Mouse (Mus musculus) frontal cortex, postnatal 36 days (tissue): ENCODE measurements around the gene Zfp628.

ENCODE experiments used
- DNase-seq, 2 experiments: peaks; one replicate each; pipeline ENCODE4 v3.0.0; 2022; ENCODE audit warnings: low spot score in 2 of 2

Gene Zfp628

DNA sequence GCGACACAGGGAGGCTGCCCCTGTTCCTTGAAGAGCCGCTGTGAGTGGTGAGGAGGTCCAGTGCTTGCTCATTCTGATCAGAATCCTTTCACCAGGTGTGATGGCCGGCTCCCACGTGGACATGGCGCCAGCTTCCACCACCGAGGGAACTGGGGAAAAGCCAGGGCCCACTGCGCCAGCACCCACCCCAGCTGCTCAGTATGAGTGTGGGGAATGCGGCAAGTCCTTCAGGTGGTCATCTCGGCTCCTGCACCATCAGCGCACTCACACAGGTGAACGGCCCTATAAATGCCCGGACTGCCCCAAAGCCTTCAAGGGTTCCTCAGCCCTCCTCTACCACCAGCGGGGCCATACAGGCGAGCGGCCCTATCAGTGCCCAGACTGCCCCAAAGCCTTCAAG is 3.7 kb downstream of the Zfp628 start:
- DNase-seq: no peak

DNA sequence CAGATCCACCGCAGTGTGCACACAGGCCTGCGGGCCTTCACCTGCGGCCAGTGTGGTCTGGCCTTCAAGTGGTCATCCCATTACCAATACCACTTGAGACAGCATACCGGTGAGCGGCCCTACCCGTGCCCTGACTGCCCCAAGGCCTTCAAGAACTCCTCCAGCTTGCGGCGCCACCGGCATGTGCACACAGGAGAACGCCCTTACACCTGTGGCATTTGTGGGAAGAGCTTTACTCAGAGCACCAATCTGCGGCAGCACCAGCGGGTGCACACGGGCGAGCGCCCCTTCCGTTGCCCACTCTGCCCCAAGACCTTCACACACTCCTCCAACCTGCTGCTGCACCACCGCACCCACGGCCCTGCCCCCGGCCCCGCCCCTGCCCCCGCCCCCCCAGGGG is 4.1 kb downstream of the Zfp628 start:
- no peak for DNase-seq

DNA sequence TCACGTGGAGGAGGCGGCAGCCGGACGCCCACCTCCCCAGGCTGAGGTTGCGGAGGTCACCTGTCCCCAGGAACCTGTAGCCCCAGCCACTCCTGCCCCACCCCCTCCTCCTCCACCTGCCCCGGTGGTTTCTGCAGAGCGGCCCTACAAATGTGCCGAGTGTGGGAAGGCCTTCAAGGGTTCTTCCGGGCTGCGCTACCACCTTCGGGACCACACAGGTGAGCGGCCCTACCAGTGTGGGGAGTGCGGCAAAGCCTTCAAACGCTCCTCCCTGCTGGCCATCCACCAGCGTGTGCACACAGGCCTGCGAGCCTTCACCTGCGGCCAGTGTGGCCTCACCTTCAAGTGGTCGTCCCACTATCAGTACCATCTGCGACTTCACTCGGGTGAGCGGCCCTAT is 5.0 kb downstream of the Zfp628 start:
- no peak for DNase-seq

GRCm38 (mm10) chr7:4920496-4920895 is 5.5 kb downstream of the Zfp628 start:
- DNase-seq: no peak

DNA sequence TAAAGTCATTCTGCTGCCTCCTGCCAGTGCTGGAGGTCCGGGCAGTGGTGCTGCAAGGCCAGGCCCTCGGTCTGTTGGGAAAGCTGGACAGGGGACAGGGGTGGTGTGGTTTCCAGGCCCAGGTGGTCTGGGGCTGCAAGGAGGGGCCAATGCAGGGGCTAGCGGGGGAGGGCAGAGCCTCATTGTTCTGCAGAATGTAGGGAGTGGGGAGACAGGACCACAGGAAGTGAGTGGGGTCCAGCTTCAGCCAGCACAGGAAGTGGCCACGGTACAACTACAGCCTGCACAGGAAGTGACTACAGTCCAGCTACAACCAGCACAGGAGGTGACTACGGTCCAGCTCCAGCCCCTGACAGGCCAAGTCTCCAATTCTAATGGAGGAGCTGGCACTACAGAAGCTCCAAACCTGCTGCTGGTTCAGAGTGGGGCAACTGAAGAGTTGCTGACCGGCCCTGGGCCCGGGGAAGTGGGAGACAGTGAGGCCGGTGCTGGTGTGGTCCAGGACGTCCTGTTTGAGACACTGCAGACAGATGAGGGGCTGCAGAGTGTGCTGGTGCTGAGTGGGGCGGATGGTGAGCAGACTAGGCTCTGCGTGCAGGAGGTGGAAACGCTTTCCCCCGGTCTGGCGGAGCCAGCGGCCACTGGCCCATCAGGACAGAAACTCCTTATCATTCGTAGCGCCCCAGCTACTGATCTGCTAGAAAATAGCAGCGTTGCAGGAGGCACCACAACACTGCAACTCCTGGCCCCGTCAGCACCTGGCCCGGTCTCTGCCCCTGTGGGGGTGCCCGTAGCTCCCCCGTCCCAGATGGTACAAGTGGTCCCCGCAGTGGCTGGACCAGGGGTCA is 6.2 kb downstream of the Zfp628 start:
- no peak for DNase-seq

DNA sequence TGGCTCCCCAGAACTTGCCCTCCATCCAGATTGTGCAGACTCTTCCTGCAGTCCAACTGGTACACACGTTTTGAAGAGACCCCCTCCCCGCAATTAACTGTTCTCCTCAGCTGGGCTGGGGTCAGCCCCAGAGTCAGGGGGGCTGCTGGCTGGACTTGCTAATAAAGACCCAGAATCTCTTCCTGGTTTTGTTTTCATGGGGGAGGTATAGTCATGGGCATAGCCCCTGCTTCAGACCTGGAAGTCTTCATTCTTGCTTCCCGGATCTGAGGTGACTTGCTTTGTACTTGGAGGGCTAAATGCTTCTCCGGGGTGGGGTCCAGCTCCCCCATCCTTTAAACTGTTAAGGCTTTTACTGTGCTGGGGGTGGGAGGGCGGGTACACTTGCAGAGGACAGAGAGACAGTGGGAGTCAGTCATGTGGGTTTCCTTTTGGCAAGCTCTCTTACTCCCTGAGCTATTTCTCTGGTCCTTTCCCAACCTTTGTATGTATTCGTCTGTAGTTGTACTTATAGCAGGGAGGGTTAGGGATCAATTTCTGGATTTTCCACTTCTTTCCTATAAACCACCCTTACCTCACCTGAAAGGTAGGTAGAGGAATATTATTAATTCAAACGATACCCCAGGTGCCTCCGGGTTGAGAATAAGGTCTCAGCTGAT is 6.9 kb downstream of the Zfp628 start, which contains the start of gene Nat14:
Nat14 (plus strand) TSS at position 205 of the 659 bp plus-strand sequence.
- no peak for DNase-seq

GRCm38 (mm10) chr7:4922508-4922907 is 7.5 kb downstream of the Zfp628 start:
- peak; percentile 91 to 92 for DNase-seq

DNA sequence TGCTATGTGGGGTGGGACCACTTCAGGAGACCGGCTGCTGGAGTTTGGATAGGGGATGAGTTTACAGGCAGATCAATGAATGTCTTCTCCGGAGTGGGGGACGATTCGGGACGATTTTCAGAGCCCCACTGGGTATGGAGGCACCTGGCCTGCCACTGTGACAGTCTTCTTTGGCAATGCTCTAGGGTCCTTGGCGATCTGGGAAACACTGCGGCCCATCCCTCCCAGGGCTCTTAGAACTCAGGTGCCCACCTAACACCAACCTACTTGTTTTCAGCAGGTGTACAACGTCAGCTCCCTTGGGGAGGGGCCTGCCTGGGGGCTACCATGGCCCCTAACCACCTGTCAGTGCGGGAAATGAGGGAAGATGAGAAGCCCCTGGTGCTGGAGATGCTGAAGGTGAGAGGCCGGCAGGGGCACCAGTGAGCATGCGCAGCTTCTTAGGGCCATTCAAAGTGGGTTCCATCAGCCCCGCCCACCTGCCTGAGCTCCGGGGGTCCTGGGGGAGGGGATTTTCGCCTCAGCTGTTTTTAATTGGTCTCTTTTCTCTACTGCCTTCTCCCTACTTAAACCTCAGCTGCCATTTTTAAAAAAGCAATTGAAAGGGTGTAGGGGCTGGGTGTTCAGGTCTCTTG is 8.0 kb downstream of the Zfp628 start:
- peak; percentile 70 to 72 for DNase-seq

DNA sequence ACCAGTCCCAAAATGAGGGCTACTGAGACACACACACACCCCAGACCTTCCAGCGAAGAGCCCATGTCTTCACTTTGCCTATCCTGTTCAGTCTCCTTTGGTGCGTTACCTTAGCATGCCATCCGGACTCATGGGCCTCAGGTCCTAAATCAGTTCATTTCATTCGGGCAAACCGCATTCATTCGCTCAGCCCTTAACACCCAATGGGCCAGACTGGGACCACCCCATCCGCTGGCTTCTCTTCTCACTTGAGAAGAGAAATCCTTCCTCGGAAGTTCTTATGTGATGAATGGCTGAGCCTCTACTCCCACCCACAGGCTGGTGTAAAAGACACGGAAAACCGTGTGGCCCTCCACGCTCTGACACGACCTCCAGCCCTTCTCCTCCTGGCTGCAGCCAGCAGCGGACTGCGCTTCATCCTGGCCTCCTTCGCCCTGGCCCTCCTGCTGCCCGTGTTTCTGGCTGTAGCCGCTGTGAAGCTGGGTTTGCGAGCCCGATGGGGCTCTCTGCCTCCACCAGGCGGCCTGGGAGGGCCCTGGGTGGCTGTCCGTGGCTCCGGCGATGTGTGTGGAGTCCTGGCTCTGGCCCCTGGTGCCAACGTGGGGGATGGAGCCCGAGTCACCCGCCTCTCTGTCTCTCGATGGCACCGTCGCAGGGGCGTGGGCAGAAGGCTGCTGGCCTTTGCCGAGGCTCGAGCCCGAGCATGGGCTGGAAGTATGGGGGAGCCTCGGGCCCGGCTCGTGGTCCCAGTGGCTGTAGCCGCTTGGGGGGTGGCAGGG is 8.8 kb downstream of the Zfp628 start:
- DNase-seq: peak; percentile 64 to 68

DNA sequence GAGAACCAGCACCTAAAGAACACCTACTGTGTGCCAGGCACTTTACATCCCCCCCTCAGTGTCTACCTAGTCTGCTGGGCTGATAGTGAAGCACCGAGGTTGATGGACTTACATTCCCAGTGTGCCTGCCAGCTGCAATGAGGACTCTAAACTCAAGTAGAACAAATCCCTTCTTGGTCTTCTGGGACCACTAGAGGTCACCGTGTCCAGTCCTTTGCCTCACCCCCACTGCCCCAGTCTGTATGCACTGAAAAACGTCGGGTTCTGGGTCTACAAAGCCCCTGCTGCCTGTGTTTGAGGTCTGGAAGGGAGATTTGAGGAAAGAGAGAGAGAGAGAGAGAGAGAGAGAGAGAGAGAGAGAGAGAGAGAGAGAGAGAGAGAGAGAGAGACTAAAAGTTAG is 9.5 kb downstream of the Zfp628 start:
- no peak for DNase-seq

- no peak for DNase-seq
Observed at GRCm38 (mm10) chr7:4924891-4925301, 9.9 kb downstream of the Zfp628 start.

GRCm38 (mm10) chr7:4925441-4926381 is 10.7 kb downstream of the Zfp628 start, which contains the start of gene Ssc5d:
Ssc5d (plus strand) TSS chr7:4925785.
- peak in 1 of 2 experiments; percentile 18 for DNase-seq

- no peak for DNase-seq
Observed at GRCm38 (mm10) chr7:4926849-4927248, 11.8 kb downstream of the Zfp628 start.

GRCm38 (mm10) chr7:4927711-4928110 is 12.7 kb downstream of the Zfp628 start:
- DNase-seq: no peak

GRCm38 (mm10) chr7:4928323-4928722 is 13.3 kb downstream of the Zfp628 start:
- DNase-seq: no peak

- no peak for DNase-seq
Observed at GRCm38 (mm10) chr7:4933103-4933502, 18.1 kb downstream of the Zfp628 start.

GRCm38 (mm10) chr7:4934160-4934914 is 19.3 kb downstream of the Zfp628 start:
- DNase-seq: no peak

DNA sequence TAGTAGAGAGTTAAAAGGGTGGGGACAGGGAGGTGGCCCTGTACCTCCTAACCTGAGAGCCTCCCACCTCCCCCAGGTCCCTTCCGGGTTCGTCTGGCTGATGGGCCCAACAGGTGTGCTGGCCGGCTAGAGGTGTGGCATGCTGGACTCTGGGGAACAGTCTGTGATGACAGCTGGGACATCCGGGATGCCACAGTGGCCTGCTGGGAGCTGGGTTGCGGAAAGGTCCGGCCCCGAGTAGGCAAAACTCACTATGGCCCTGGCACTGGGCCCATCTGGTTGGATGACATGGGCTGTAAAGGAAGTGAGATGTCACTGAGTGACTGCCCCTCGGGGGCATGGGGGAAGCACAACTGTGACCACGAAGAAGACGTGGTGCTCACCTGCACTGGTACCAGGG is 21.8 kb downstream of the Zfp628 start:
- DNase-seq: no peak

- DNase-seq: no peak
Observed at GRCm38 (mm10) chr7:4937392-4937791, 22.4 kb downstream of the Zfp628 start.

GRCm38 (mm10) chr7:4938456-4938855 is 23.4 kb downstream of the Zfp628 start:
- peak; percentile 56 to 64 for DNase-seq
